Mouse (Mus musculus) forebrain, embryonic 12.5 days (tissue): Measurements from ENCODE around the gene Amer1. TPM values are rescaled to one million over a fixed set of nuclear protein-coding genes. Genes with fewer than 3 reads are reported as not detected.

Source experiments
- polyA plus RNA-seq: library from polyadenylated mRNA; unstranded; fragments of >200 nt; fragmentation: Nextera tagmentation; extraction: Ambion mirVana; gene quantifications from 2 replicates; pipeline ENCODE4 v1.2.1, GENCODE M21; 2016

The Amer1 gene
- polyA plus RNA-seq, 1 experiment from 2014 or later = 11.0 TPM

Other genes with a start within 250 kb of the Amer1 start
- gene Arhgef9, start 248.0 kb downstream of the Amer1 start, polyA plus RNA-seq = 24.2 and 24.9 TPM in 2 replicates
- not detected in 2 replicates for gene Asb12, start 113.1 kb upstream of the Amer1 start, polyA plus RNA-seq
- not detected in 2 replicates for gene Pfn5, start 113.2 kb upstream of the Amer1 start, polyA plus RNA-seq
- 55.5 and 60.9 TPM in 2 replicates for gene Zc4h2, start 213.6 kb upstream of the Amer1 start, polyA plus RNA-seq